Mouse (Mus musculus): ENCODE results near the gene Cyfip1.

DNA sequence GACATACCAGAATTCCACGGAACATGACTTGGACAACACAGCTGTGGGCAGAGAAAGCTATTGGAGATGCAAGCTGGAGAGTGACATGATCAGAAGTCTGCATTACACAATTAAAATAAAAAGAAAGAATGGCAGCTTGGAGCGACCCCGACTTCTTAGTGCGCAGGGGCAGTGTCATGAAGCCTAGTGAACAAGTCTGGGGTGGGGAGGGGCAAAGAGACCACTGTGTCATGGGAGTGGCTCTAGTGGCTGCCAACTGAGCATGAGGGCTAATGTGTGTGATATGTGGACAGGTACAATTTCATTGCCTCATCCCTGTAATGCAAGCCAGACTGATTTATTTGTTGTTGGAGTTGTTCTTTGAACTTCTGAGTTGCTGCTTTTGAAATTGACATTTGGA is 15.2 kb downstream of the Cyfip1 start:
- no peak for TF ChIP-seq CTCF (IDR thresholded peaks at IDR 0.05; ENCODE audit: low read depth)
- TF ChIP-seq EP300 (IDR thresholded peaks at IDR 0.05; ENCODE audit: low read depth), result no peak

All from liver, embryonic 14.5 days (tissue).